Mouse (Mus musculus) heart, adult 11 months (tissue): ENCODE data around the gene Ptprg.

Source experiments
- DNase-seq: peaks from one replicate; pipeline ENCODE4 v3.0.0; 2022

Ptprg gene

GRCm38 (mm10) chr14:11895486-11895885 lies 342.2 kb downstream of the Ptprg start:
- DNase-seq = no peak

- DNase-seq = peak; percentile 2
Observed at GRCm38 (mm10) chr14:11902794-11903193, 349.5 kb downstream of the Ptprg start.

- DNase-seq = peak; percentile 64
Observed at GRCm38 (mm10) chr14:11906130-11906675, 352.9 kb downstream of the Ptprg start.

GRCm38 (mm10) chr14:11912253-11912652 lies 358.9 kb downstream of the Ptprg start:
- peak; percentile 36 for DNase-seq

GRCm38 (mm10) chr14:11917225-11917624 lies 363.9 kb downstream of the Ptprg start:
- peak; percentile 67 for DNase-seq

GRCm38 (mm10) chr14:11928545-11928944 lies 375.2 kb downstream of the Ptprg start:
- peak; percentile 81 for DNase-seq

GRCm38 (mm10) chr14:11932517-11932916 lies 379.2 kb downstream of the Ptprg start:
- peak; percentile 62 for DNase-seq

- DNase-seq = peak; percentile 74
Observed at GRCm38 (mm10) chr14:11934556-11934955, 381.2 kb downstream of the Ptprg start.

- DNase-seq = no peak
Observed at GRCm38 (mm10) chr14:11935281-11935680, 381.9 kb downstream of the Ptprg start.

- DNase-seq = no peak
Observed at GRCm38 (mm10) chr14:11935698-11936097, 382.4 kb downstream of the Ptprg start.

- peak; percentile 16 for DNase-seq
Observed at GRCm38 (mm10) chr14:11938912-11939311, 385.6 kb downstream of the Ptprg start.

GRCm38 (mm10) chr14:11941989-11942514 lies 388.7 kb downstream of the Ptprg start:
- DNase-seq = peak; percentile 71

GRCm38 (mm10) chr14:11950379-11950778 lies 397.0 kb downstream of the Ptprg start:
- DNase-seq = peak; percentile 9

- peak; percentile 76 for DNase-seq
Observed at GRCm38 (mm10) chr14:11955020-11955882, 401.9 kb downstream of the Ptprg start.

- DNase-seq = peak; percentile 55
Observed at GRCm38 (mm10) chr14:11960269-11961121, 407.2 kb downstream of the Ptprg start.

GRCm38 (mm10) chr14:11962101-11962500 lies 408.8 kb downstream of the Ptprg start:
- peak; percentile 58 for DNase-seq

GRCm38 (mm10) chr14:11962561-11962960 lies 409.2 kb downstream of the Ptprg start:
- DNase-seq = peak; percentile 66

GRCm38 (mm10) chr14:11963791-11964190 lies 410.5 kb downstream of the Ptprg start:
- DNase-seq = peak; percentile 72

- peak; percentile 4 for DNase-seq
Observed at GRCm38 (mm10) chr14:11964326-11964725, 411.0 kb downstream of the Ptprg start.

- peak; percentile 60 for DNase-seq
Observed at GRCm38 (mm10) chr14:11965878-11966277, 412.5 kb downstream of the Ptprg start.

GRCm38 (mm10) chr14:11981764-11982163 lies 428.4 kb downstream of the Ptprg start:
- peak; percentile 52 for DNase-seq

- peak; percentile 25 for DNase-seq
Observed at GRCm38 (mm10) chr14:11983031-11983430, 429.7 kb downstream of the Ptprg start.

GRCm38 (mm10) chr14:11984086-11984485 lies 430.8 kb downstream of the Ptprg start:
- DNase-seq = peak; percentile 92
